Mouse (Mus musculus) limb, embryonic 14.5 days (tissue): Measurements from ENCODE around the gene Pih1d1. TPM values are rescaled to one million over a fixed set of nuclear protein-coding genes. Genes with fewer than 3 reads are reported as not detected.

Experiments
- ATAC-seq: fragments of 200-750 bp; cut with Nextera tagmentation; 2 replicates; pipeline ENCODE4 v1.8.0; 2017; ENCODE audit warnings: low read depth, moderate number of reproducible peaks, moderate TSS enrichment; ENCODE audit not compliant: low FRiP score
- DNase-seq: peaks from one replicate; pipeline ENCODE4 v3.0.0-alpha.2; 2015; ENCODE audit warnings: low spot score
- H3K27ac ChIP-seq: fragments of 300-500 bp; sonication (generic); replicated peaks from 2 replicates; pipeline ENCODE4 v1.5.1; 2014; ENCODE audit warnings: low read depth, mild to moderate bottlenecking, low read length, moderate library complexity, mixed read lengths
- H3K27me3 ChIP-seq: fragments of 300-500 bp; sonication (generic); 2 replicates; pipeline ENCODE4 v1.6.1; 2014; ENCODE audit warnings: low read length, mixed read lengths; ENCODE audit not compliant: control insufficient read depth, insufficient read depth
- H3K36me3 ChIP-seq: fragments of 300-500 bp; sonication (generic); 2 replicates; pipeline ENCODE4 v1.6.1; 2014; ENCODE audit warnings: mild to moderate bottlenecking, low read length, moderate library complexity, mixed read lengths; ENCODE audit not compliant: control insufficient read depth, insufficient read depth
- H3K4me1 ChIP-seq: fragments of 300-500 bp; sonication (generic); 2 replicates; pipeline ENCODE4 v1.6.1; 2014; ENCODE audit warnings: antibody characterized with exemption, low read length, mixed read lengths; ENCODE audit not compliant: control insufficient read depth, insufficient read depth
- H3K4me2 ChIP-seq: fragments of 300-500 bp; sonication (generic); replicated peaks from 2 replicates; pipeline ENCODE4 v1.6.1; 2014; ENCODE audit warnings: low read depth, mild to moderate bottlenecking, low read length, moderate library complexity; ENCODE audit not compliant: severe bottlenecking
- H3K4me3 ChIP-seq: fragments of 300-500 bp; sonication (generic); replicated peaks from 2 replicates; pipeline ENCODE4 v1.5.1; 2014; ENCODE audit warnings: low read length
- H3K9ac ChIP-seq: fragments of 300-500 bp; sonication (generic); 2 replicates; pipeline ENCODE4 v1.6.1; 2014; ENCODE audit warnings: mild to moderate bottlenecking, low read depth, low read length, moderate library complexity; ENCODE audit not compliant: severe bottlenecking
- H3K9me3 ChIP-seq: fragments of 300-500 bp; sonication (generic); 2 replicates; pipeline ENCODE4 v1.6.1; 2016; ENCODE audit warnings: low read length; ENCODE audit not compliant: control insufficient read depth
- POLR2A ChIP-seq: fragments of 200-500 bp; IDR thresholded peaks from 2 replicates; pipeline ENCODE4 v1.8.0; 2012; ENCODE audit warnings: inconsistent platforms, mild to moderate bottlenecking, moderate library complexity, borderline replicate concordance; ENCODE audit not compliant: insufficient read depth, insufficient read length; ENCODE audit errors: extremely low read depth
- WGBS: fragments of 180-500 bp; shearing (Covaris S2); extraction: QIAGEN DNeasy Blood & Tissue Kit; methylation state at CpG from one replicate; pipeline ENCODE4 v1.1.7; 2014; 5-methylcytosine and 5-hydroxymethylcytosine counted together
- polyA plus RNA-seq, 2 experiments: library from polyadenylated mRNA; depleted of rRNA in 1 of 2; stranded (reverse) in 1 of 2; unstranded in 1 of 2; fragments of >200 nt; fragmentation: Nextera tagmentation in 1 of 2; extraction: Ambion mirVana in 1 of 2; gene quantifications; 2 replicates each; pipeline versions ENCODE4 v1.2.1 to v1.2.3; 2012 to 2014

Pih1d1 gene
- polyA plus RNA-seq, 2 experiments, result 86.4 to 115 TPM

GRCm38 (mm10) chr7:45126844-45127699 is 27.0 kb upstream of the Pih1d1 start:
- H3K4me2 ChIP-seq, result peak overlapping the region; percentile 90
- peak overlapping the region; percentile 96 for H3K4me3 ChIP-seq
- H3K9me3 ChIP-seq, result no peaks in the 10 kb centered on the region
- no peak for TF ChIP-seq POLR2A
- peaks cover 32% of the 10 kb centered on the region for H3K4me1 ChIP-seq
- no peaks in the 10 kb centered on the region for H3K27me3 ChIP-seq
- DNase-seq (no peak), ATAC-seq (no peak)
- H3K9ac ChIP-seq, result peak overlapping the region; percentile 99
- H3K36me3 ChIP-seq, result peaks cover 43% of the 10 kb centered on the region
- 48% methylated on average over 21 of the region's 21 CpGs for WGBS
- peak overlapping the region; percentile 91 for H3K27ac ChIP-seq

DNA sequence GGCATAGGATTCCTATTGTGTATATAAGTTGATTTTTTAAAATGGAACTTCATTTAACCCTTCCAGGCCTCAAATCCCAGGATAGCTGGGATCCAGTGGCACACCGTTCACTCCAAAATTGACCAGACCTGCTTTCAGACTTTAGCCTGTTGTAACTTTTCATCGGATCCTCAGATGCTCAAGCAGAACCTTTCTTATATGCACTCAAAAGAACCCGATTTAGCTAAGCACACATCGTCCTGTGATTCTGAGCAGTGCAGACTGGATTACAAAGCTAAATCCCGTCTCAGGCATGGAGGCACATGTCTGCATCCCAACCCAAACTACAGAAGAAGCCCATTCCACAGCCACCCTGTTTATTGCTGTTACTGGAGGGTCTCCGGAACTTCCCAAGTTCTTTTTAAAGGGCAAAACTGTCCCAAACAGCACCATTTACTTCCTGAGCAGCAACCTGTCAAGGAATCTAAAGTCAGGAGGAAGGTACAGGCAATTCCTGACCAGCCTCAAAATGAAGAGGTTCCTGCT is 26.3 kb upstream of the Pih1d1 start:
- TF ChIP-seq POLR2A, result no peak
- 1% methylated on average over 6 of the region's 6 CpGs for WGBS
- no peak for DNase-seq

GRCm38 (mm10) chr7:45128624-45129246 is 25.4 kb upstream of the Pih1d1 start, which contains the start of gene Rpl13a:
Gene Rpl13a, minus strand, starts transcription at chr7:45128761.
- WGBS, result under 1% methylated on average over 39 of the region's 48 CpGs

More for the DNA sequence above, 26.3 kb upstream of the Pih1d1 start:
- Histone ChIP-seq H3K9ac (peak overlapping the region; percentile 99), H3K36me3 (peaks cover 36% of the 10 kb centered on the region), H3K4me2 (peak overlapping the region; percentile 90), H3K27me3 (no peaks in the 10 kb centered on the region), H3K9me3 (no peaks in the 10 kb centered on the region), H3K4me1 (peaks cover 31% of the 10 kb centered on the region), H3K27ac (peak overlapping the region; percentile 91), H3K4me3 (peak overlapping the region; percentile 96)
- no peak for ATAC-seq

GRCm38 (mm10) chr7:45129318-45129717 is 24.8 kb upstream of the Pih1d1 start:
- 2% methylated on average over 17 of the region's 17 CpGs for WGBS
- Histone ChIP-seq H3K4me3 (peak overlapping the region; percentile 96), H3K27me3 (no peaks in the 10 kb centered on the region), H3K4me1 (peaks cover 26% of the 10 kb centered on the region), H3K27ac (peak overlapping the region; percentile 80), H3K4me2 (peak overlapping the region; percentile 57), H3K9ac (peak overlapping the region; percentile 59), H3K9me3 (no peaks in the 10 kb centered on the region), H3K36me3 (peaks cover 30% of the 10 kb centered on the region)
- no peak for DNase-seq
- TF ChIP-seq POLR2A, result no peak
- 0 out of 2 replicates have a peak, but pooled peaks have one; percentile 0 for ATAC-seq

More at GRCm38 (mm10) chr7:45128624-45129246, 25.4 kb upstream of the Pih1d1 start, which contains the start of gene Rpl13a:
- peaks cover 26% of the 10 kb centered on the region for H3K4me1 ChIP-seq
- H3K27me3 ChIP-seq, result no peaks in the 10 kb centered on the region
- ATAC-seq (peak; percentile 93), DNase-seq (peak; percentile 99)
- peak within 1 kb of the TSS; percentile 91 for H3K27ac ChIP-seq
- no peaks in the 10 kb centered on the region for H3K9me3 ChIP-seq
- peak; percentile 98 for TF ChIP-seq POLR2A
- peak within 1 kb of the TSS; percentile 99 for H3K9ac ChIP-seq
- H3K36me3 ChIP-seq, result peaks cover 30% of the 10 kb centered on the region
- H3K4me3 ChIP-seq, result peak within 1 kb of the TSS; percentile 96
- H3K4me2 ChIP-seq, result peak within 1 kb of the TSS; percentile 90

DNA sequence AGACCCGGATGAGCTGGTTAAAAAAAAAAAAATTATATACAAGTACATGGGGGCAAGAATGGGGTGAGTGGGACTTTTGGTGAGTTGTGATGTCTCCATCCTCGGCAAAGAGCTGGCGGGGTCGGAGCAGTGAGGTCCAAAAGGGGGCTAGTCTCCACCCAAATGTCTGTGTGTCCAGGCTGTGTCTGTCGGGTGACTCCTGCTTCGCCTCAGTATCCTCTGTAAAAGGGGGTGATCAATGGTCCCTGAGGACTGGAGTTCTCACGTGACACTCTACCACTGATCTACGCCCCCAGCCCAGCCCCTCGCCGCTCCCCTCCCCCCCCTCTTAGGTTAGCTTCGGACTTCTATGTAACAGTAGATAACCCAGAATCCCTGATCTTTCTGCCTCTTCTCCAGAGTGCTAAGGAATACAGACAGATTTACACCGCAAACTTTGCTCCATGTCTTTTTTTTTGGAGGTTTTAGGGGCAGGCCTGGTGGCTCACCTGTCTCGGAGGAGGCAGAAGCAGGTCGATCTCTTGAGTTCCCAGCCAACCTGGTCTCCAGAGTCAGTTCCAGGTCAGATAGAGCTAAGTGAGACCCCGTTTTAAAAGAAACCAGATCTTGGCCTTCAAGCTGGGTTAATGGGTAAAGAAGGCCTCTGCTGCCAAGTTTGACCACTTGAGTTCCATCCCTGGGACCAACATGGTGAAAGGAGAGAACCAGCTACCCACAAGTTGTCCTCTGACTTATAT is 24.2 kb upstream of the Pih1d1 start:
- TF ChIP-seq POLR2A, result no peak
- Histone ChIP-seq H3K9me3 (no peaks in the 10 kb centered on the region), H3K4me3 (peak overlapping the region; percentile 96), H3K36me3 (peaks cover 26% of the 10 kb centered on the region), H3K27ac (peak overlapping the region; percentile 80; the same call in 1 of the 2 replicates), H3K27me3 (no peaks in the 10 kb centered on the region), H3K9ac (peak overlapping the region; percentile 59), H3K4me1 (peaks cover 23% of the 10 kb centered on the region), H3K4me2 (peak overlapping the region; percentile 57)
- DNase-seq (no peak), ATAC-seq (no peak)
- 63% methylated on average over 12 of the region's 15 CpGs for WGBS
